Mouse (Mus musculus) frontal cortex, postnatal 14 days (tissue): ENCODE measurements around the gene Btbd3.
A peak's percentile ranks its signal among the peaks of the same experiment; 100 is the strongest.

Source experiments
- DNase-seq, 2 experiments: peaks; one replicate each; pipeline ENCODE4 v3.0.0; 2022; ENCODE audit warnings: low spot score in 2 of 2

The Btbd3 gene

DNA sequence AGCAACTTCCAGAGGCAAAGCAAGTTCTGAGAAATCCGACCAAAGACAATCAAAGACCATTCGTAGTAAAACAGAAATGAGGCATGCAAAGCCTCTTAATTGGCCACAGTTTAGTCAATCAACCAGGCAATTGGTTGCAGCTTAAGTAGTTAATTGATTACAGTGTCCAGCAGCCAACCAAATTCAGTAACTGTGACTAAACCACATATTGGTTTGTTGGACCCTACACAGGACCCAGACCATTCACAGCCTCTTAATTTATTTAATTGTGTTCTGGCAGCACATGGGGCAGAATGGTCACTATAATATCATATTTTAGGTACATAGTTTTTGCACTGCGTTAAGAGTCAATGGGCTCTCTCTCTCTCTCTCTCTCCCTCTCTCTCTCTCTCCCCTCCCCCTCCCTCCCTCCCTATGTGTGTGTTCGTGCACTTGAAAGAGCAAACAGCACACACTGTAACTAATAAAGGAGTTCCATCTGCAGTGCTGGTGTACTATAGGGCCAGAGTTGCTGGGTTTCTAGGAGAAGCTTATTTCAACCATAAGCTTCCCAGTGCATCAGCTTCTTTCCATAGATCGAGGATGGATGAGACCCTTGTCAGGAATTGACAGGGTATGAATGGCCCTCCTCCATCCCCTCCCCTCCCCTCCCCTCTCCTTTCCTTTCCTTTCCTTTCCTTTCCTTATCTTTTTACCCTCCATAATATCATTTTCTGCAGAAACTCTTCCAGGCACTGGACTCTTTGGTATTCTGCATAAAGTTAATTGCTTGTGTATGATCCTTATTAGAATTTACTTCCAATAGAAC, 275.0 kb downstream of the Btbd3 start:
- DNase-seq: no peak

DNA sequence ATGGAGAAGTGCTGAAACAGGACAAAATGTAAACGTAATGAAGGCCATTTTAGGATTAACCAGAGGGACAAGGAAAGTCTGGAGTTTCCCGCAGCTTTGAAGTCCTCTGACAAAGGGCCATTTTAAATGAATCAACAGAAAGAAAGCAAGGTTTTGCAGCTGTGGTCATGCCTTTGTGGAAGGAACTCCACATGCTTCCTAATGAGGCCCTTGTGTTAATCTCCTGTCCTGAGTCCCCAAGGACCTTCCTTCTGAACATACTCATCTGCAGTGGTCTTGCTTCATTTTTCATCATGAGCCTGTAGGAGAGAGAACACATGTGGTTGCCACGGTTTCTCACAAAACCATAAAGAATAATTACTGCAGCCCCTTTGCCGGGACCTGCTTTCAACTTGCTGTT, 275.6 kb downstream of the Btbd3 start:
- DNase-seq: no peak

GRCm38 (mm10) chr2:138539655-138540054, 283.3 kb downstream of the Btbd3 start:
- DNase-seq: no peak

- no peak for DNase-seq
Measured at GRCm38 (mm10) chr2:138548990-138549389, 292.6 kb downstream of the Btbd3 start.

DNA sequence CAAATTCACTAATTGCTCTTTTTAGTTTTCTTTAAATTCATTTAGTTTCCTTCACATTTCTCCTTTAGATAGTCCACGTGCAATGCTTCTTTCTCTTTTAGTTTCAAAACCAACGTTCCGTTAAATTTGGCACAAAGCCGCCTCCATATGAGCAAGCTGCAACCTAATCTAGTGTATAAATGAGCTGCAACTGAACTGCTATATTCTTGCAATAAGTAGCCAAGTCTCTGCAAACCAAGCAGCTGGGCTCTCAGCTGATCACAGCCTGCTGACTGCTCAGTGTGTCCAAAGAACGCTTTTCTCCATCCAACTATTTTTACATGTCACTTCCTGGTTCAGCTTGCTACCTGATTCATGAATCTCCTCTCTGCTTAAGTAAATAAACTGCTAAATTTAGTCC, 295.2 kb downstream of the Btbd3 start:
- peak in 1 of 2 experiments; percentile 15 for DNase-seq

DNA sequence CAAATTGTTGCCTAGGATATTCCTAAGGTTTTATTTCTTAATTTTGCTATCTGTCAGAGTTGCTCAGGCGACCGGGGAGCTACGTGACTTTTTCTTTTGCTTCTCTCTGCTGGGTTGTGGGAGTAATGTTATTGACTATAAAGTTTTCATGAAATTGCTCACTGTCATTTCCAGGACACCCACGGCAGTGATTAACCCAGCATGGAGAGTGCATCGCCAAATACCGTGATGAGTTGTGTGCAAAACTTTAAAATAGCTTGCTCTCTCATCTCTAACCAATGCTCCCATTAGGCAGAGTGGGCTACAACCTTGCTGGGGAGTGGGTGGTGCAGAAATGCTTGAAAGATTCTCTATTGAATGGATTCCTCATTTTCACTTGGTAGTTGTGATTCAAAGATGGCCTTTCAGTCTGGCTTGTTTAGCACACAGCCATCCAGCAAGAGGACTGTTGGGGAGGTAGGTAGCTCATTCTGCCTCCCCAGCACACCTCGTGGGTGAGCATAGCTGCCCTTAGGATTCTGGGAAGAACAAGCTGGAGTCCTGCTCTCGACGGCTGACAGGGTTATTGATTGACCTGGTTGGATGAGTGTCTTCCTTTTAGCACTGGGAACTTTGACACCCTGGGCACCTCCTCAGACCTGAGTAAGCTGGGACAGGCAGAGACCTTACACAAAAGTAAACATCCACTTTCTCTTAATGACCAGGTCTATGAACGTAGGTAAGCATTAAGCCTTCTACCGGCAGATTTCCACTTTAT, 298.9 kb downstream of the Btbd3 start:
- peak in 1 of 2 experiments; percentile 7 for DNase-seq

DNA sequence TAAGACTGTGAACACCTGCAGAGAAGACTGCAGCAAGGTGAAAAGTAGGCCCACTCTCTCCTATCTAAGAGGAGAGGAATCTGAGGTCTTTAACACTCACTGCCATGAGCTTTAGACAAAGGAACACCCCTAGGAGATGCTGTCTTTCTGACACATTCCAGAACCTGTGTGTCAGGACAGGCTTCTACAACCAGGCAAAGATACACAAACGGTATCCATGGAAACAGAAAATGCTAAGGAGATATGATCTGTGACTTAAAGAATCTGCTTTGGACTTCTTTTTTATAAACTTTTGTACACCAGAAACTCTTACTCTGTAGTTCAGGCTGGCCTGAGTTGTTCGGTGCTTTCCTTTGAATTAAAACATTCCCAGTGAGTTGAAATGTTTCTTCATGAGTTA, 329.6 kb downstream of the Btbd3 start:
- DNase-seq: no peak

- DNase-seq: peak in 1 of 2 experiments; percentile 5
Measured at GRCm38 (mm10) chr2:138587335-138587734, 331.0 kb downstream of the Btbd3 start.

DNA sequence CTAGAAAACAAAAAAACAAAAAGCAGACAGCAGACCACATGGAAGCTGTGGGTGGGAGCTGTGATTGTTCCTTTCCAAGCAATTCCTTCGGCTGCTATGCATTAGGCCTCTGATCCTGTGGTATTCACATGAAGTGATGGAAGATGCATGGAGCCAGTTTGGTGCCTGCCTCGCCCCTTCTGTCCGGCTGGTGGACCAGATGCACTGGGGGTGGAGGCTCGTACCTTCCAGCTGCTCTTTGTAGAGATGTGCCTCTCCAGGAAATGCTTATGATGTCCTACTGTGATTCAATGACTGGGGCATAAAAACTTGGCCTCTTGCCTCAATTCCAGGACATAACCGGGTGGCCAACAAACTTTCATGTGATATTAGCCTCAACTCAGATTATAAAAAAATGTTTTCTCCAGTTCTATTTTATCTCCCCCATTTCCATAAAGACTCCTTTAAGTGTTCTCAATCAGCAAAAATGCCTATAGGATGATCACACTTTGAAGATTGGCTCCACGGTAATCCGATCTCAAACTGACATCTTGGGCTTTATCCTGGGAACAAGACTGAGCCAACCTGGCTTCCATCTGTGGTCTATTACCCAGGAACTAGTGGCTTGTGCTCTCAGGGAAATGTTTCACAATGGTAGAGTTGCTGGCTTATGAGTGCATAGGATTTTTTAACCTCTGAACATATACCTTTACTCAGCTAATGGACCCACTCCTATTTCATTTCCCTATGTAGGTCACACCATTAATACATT, 331.6 kb downstream of the Btbd3 start:
- no peak for DNase-seq

GRCm38 (mm10) chr2:138589105-138589504, 332.7 kb downstream of the Btbd3 start:
- no peak for DNase-seq

GRCm38 (mm10) chr2:138590307-138590706, 333.9 kb downstream of the Btbd3 start:
- no peak for DNase-seq

DNA sequence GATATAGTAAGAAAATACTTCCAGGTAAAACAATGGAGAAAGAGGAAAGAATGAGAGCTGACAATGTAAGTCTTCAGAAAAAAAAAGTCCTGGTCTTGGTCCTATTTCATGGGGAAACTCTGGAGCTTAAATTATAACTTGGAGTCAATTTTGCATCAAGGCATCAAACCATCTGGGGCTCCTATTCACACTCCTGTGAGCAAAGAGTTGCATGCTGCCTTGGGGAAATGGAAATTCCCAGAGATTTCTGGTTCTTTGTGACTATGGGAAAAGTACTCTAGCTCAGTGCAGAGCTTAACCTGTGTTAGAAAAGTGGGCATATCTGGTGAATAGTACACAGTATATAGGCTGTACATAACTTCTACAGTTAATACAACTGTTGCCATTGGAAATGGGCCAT, 356.0 kb downstream of the Btbd3 start:
- no peak for DNase-seq

DNA sequence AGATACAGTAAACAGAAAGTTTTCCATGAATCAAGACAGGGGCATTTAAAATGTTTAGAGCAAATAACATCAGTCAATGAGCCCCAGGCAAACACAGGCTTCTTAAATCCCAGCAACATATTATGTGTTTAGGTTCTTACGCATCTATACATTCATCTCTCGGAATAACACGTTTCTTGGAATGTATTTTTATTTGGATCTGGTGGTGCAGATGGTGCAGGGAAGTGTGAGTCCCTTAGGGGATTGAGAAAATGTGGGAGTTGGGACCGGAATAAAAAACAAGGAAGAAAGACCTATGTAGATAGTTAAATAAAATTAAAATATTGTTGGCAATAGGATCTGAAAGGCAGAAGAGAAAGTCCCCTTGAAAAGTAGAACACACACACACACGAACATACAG, 361.1 kb downstream of the Btbd3 start:
- no peak for DNase-seq
